Mouse (Mus musculus) brain, embryonic 18.5 days (tissue): ENCODE measurements around the gene Tns3.

Experiments
- DNase-seq: peaks from one replicate; pipeline ENCODE4 v3.0.0-alpha.2; 2012; ENCODE audit warnings: low read depth, low spot score

Tns3 gene

GRCm38 (mm10) chr11:8664393-8664743 lies at the start of gene Tns3:
Tns3 (minus strand) TSS chr11:8664535.
- DNase-seq: no peak

- DNase-seq: no peak
Observed at GRCm38 (mm10) chr11:8706246-8707041, 42.1 kb upstream of the Tns3 start.

GRCm38 (mm10) chr11:8705156-8705555 lies 40.8 kb upstream of the Tns3 start:
- no peak for DNase-seq

GRCm38 (mm10) chr11:8703876-8704275 lies 39.5 kb upstream of the Tns3 start:
- DNase-seq: no peak

- no peak for DNase-seq
Observed at GRCm38 (mm10) chr11:8702532-8702886, 38.2 kb upstream of the Tns3 start.

GRCm38 (mm10) chr11:8701845-8702531 lies 37.7 kb upstream of the Tns3 start:
- DNase-seq: no peak

- DNase-seq: no peak
Observed at GRCm38 (mm10) chr11:8701400-8701799, 37.1 kb upstream of the Tns3 start.

- DNase-seq: no peak
Observed at GRCm38 (mm10) chr11:8700641-8701221, 36.4 kb upstream of the Tns3 start.

GRCm38 (mm10) chr11:8699777-8700176 lies 35.4 kb upstream of the Tns3 start:
- DNase-seq: no peak

- DNase-seq: no peak
Observed at GRCm38 (mm10) chr11:8697670-8698069, 33.3 kb upstream of the Tns3 start.

- DNase-seq: no peak
Observed at GRCm38 (mm10) chr11:8694096-8694495, 29.8 kb upstream of the Tns3 start.

- no peak for DNase-seq
Observed at GRCm38 (mm10) chr11:8692536-8693471, 28.5 kb upstream of the Tns3 start.

- DNase-seq: no peak
Observed at GRCm38 (mm10) chr11:8692162-8692535, 27.8 kb upstream of the Tns3 start.

- no peak for DNase-seq
Observed at GRCm38 (mm10) chr11:8691605-8692004, 27.3 kb upstream of the Tns3 start.

GRCm38 (mm10) chr11:8690633-8691032 lies 26.3 kb upstream of the Tns3 start:
- no peak for DNase-seq

GRCm38 (mm10) chr11:8689515-8689914 lies 25.2 kb upstream of the Tns3 start:
- DNase-seq: no peak

GRCm38 (mm10) chr11:8688907-8689306 lies 24.6 kb upstream of the Tns3 start:
- DNase-seq: no peak

- no peak for DNase-seq
Observed at GRCm38 (mm10) chr11:8686501-8686900, 22.2 kb upstream of the Tns3 start.

GRCm38 (mm10) chr11:8686061-8686460 lies 21.7 kb upstream of the Tns3 start:
- no peak for DNase-seq

GRCm38 (mm10) chr11:8685195-8685594 lies 20.9 kb upstream of the Tns3 start:
- no peak for DNase-seq

- DNase-seq: no peak
Observed at GRCm38 (mm10) chr11:8684262-8684661, 19.9 kb upstream of the Tns3 start.

GRCm38 (mm10) chr11:8681356-8681755 lies 17.0 kb upstream of the Tns3 start:
- no peak for DNase-seq
